Mouse (Mus musculus): ENCODE data around the gene Mrps11.

The Mrps11 gene

DNA sequence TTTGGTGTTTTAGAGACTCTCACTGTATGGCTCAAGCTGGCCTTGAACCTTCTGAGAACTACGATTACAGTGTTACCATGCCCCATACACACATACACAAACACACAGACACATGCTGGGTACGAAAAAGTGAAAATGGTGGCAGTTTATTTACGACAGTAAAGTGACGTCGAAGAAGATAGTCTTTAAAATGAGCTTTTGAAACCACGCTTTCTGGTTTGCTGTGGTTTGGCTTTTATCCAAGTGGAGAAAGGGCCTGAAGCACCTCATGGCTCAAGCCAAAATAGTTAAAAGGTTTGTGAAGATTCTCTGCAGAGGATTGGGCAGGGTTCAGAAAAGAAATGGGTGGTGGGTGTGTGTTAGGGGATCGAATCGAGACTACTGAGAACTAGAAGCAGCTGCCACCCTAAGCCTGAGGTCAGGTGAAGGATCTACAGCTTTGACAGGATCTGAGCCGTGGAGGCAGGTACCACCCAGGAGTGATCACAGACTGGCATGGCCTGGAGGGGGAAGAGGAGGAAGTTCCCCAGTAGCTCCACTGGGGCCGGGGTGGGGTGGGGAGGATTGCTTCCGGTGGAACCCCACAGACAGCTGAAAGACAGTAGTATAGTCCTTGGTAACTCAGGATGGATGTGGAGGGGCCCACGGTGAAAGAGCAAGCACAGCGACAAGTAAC is 11.1 kb downstream of the Mrps11 start:
- in situ Hi-C loops (cut with MboI), result loop anchor here (5.0 kb wide), 1 partner anchor 98 kb away; no protein-coding TSS in a partner anchor

DNA sequence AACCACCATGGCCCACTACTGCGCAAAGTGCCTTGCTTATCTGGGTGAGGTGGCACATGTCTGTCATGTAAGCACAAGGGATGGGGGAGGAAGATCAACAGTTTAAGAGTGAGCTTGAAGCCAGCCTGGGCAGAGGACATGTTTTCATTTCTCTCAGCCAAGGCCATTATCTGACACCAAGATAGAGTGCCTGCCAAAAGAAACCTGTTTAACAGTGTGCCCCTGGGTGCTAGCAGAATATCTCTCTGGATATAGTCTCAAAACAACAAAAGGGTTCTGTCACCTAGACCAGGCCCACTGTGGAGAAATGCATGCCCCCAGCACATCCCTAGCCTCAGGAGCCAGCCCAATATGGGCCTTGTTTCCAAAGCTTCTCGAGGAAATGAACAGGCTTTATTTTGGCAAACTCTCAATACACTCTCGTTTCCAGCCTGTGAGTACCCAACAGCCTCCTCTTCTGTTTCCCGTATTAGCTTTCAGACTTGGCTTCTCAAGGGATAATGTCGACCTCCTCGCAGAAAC is 11.7 kb downstream of the Mrps11 start:
- in situ Hi-C loops (cut with MboI), result loop anchor here (5.0 kb wide), 1 partner anchor 98 kb away; no protein-coding TSS in a partner anchor

DNA sequence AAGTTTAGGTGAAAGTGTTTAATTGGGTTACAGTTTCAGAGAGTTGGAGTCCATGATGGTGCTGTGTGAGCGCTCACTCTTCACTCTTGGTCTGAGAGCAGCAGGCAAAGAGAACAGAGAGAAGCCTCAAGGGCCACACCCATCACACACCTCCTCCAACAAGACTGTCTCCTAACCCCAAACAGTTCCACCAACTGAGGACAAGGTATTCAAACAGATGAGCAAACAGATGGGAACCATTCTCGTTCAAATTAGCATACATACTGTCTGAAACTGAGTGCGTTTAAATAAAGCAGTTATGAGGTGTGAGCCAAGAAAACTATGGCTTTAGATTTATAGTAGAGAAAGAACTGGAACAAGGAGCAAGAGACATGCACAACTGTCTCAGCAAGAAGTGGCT is 13.7 kb downstream of the Mrps11 start:
- in situ Hi-C loops (cut with MboI), result no loop called here

DNA sequence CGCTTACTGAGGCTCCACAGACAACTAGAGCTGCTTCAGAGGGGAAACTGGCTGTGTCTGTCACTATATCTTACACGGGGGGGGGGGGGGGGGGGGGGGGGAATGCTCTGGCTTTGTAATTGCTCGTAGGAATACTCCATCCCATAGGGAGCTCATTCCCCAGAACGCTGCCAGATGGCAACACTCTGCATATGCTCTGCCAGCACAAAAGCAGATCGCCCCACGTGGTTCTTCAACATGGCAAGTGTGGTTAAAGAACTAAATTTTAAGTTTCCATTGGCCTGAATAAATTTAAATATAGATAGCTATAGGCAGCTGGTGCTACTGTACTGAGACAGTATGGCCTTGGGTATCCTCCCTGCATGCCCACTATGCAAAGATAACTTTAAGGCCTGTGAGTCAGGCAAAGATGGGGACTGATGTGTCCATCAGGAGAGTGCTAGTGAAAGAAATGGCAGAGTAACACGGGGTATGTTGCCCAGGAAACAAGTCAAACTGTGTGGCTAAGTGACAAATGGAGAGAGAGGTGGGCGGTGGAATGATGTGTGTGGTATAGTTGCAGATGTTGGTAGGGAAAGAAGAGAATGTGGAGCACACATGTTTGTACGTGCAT is 15.0 kb downstream of the Mrps11 start:
- in situ Hi-C loops (cut with MboI), result no loop called here

DNA sequence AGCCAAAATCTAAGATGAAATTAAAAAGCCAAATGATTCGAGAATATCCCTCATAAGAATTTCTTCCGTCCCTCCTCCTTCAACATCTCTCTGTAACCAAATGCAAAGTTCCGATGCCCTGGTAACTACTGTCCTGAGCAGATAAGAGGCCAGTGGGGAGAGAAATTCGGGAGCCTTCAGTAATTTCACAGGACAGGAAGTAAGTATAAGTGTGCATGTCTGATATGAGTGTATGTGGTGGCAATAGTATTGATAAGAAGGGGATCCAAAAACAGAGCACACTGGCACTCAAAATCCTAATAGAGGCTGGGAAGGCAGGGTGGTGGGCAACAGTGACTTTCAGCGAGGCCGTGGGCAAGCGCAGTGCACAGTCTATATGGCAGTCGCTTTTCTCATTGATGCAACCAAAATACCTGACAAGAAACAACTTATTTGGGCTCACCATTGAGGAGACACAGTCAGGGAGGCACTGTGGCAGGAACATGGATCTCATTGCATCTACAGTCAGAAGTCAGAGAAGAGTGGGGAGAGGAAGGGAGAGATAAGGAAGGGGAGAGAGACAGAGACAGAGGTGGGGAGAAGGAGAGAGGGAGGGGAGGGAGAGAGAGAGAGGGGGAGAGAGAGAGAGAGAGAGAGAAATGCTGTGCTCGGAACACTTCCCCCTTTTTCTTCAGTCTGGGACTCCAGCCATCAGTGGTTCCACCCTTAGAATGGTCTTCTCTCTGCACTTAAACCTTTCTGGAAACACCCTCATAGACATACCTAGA is 17.0 kb downstream of the Mrps11 start:
- in situ Hi-C loops (cut with MboI), result no loop called here

DNA sequence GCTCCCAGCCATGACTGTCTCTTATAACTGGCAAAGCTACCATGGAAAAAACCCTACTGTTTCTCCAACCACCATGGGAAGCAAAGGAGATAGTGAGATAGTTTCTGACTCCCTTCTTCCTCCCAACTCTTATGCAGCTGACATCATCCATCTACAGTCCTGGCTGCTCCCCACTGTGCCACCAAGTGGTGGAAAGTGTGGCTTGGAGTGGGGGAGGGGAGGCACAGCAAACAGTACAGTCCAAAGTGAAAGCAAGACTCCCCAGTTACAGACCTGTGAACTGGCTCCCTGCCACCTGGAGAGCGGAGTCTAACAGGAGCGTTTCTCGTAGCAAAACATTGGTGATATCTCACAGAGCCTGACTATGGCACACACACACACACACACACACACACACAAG is 20.9 kb downstream of the Mrps11 start:
- in situ Hi-C loops (cut with MboI), result no loop called here

DNA sequence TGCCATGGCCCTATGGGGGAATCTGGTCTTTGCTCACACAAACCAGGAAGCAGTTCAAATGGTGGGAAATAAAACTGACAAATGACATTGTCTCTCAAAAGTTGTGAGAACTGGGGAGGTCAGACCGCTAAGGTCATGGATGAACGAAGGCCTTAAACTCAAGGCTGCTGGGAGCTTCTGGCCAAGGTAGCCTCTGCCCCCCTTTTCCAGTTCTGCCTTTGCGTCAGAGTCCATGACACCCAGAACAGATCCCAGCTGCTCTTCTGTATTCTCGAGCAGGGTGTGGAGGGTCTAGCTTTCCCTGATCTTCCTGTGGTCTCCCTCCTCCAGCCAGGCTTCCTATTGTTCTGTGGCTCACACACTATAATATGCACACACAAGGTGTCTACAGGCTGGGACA is 24.3 kb downstream of the Mrps11 start:
- in situ Hi-C loops (cut with MboI), result no loop called here

DNA sequence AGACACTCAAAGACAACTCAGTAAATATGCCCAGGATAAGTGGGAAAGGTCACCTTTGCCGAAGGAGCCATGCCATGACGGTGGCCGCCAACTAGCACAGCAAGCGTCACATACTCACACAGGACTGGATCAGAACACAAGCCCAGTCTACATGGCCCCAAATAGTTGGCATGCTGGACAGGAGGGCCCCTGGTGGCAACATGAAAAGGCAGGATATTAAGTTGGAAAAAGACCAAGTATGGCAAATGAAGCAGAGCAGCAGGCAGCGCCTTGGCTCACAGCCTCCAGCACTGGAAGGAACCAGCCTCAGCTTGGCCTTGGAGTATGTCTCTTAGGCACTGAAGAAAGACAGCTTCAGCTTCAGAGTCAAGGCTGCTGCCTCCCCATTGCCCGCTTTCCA is 30.9 kb downstream of the Mrps11 start:
- in situ Hi-C loops (cut with MboI), result no loop called here

DNA sequence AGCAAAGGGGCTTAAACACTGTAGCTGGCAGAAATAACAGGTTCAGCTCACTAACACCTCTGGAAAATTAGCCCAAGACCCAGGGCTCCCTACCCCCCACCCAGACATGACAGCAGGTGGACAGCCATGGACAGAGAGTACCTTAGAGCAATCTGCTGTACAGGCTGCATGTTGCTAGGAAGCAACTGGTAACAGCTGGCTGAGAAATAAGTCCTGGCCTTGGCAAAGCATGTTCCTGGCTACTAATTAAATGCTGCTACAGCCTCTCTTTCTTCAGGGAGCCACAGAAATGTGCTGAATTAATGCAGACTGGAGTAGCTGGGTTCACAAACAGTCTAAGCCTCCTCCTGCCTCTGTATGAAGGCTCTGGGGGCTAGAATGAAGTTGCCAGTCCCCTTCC is 31.8 kb downstream of the Mrps11 start:
- in situ Hi-C loops (cut with MboI), result no loop called here

DNA sequence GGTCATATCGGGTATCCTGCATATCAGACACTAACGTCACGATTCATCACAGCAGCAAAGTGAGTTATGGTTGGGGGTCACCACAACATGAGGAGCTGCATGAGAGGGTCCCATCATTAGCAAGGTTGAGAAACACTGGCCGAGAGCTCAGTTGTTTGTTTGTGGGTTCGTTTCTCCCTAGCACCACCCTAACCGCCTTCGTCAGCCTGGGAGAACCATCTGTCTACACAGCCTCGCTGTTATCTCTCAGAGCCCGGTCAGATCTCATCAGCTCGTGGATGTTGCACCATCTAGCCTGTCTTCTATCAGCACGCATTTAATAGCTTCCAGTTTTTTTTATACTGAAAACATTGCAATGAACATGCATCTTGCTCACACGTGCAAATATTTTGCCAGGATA is 35.4 kb downstream of the Mrps11 start:
- in situ Hi-C loops (cut with MboI), result no loop called here

DNA sequence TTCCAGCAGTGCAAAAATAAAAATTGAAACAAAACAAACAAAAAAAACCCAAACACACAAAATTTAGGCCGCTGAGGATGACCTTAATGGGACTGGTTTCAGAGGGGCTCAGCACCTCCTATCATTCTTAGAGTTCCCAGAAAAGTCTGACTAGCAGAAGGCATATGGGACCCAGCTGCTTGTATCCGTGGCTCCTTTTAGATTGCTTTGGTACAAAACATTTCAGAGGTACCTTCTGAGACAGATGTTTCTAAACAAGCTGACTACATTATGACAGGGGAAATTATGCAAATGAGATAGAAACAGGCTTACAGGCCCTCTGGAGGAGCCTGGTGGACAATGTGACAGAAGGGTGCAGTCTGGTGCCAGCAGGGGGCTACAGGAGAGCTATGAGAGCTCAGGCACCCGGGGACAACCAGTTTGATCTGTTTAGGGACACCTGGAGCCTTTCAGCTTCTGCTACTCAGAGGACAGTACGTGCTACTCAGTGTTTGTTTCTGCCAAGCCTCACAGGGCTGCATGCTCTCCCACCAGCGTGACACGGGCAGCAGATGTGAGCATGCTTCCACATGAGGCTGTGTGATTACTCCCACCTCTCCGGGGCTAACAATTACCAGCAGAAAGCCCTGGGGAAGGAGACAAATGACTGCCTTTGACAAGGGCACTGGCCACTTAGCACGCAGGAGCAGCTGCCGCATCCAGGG is 43.9 kb downstream of the Mrps11 start:
- in situ Hi-C loops (cut with MboI), result no loop called here

DNA sequence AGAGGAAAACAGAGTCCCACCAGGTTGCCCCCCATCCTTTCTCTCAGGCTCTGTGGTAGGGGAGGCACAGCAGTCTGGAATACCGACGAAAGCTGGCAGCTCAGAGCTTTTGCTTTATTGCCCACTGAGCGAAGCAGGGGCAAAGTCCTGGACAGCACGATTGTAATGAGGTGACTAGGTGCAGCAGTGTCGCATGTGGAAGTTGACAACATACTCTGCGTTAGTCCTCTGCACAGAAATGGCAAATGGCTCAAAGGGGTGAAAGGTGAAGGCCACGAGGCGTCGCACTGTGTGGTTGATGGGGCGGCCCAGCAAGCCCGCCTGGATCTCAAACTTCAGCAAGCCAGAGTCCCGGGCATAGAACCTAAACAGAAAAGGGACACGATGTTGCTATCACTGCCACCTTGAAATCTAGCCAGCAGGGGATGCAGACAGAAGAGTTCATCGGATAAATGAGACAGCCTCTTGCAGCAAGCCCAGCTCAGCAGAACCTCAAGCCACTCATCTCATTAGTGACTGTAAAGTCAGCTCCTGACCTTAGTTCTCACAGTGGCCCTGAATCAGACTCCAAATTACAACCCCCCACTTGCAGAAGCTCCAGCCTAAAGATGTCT is 44.9 kb downstream of the Mrps11 start:
- in situ Hi-C loops (cut with MboI), result no loop called here

DNA sequence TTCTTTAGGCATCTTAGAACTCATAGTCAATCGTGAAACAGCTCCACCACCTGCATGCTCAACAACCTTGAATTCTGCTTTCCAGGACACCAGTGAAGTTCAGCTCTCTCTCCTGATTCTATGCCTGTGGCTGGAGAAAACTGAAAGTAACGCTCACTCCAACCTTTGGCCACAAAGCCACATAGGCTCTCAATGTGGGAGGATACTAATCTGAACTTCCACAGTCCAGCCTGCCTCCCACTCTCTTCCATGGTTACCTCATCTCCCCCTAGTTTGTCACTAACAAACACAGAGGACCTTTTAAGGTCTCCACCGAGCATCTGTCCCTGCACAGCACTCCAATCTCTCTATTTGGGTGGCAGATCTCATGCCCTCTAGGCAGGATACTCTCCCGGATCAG is 52.7 kb downstream of the Mrps11 start:
- in situ Hi-C loops (cut with MboI), result no loop called here

DNA sequence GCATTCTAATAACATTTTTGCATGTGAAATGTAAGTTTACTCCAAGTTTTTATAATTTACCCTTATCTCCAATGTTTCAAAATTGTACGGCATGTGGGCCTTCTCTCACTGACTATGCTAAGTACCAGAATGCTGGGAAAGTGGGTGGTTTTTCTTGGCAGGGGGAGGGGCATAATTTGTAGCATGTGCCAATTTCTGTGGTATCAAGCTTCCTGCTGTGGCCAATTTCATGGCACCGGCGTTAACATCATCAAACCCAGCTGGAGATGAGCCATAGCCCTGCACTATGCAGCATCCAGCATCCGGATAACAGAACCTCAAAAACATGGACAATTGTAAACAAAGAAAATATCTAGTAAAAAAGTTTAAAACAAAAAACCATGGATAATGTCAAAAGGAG is 54.3 kb downstream of the Mrps11 start:
- in situ Hi-C loops (cut with MboI), result no loop called here

DNA sequence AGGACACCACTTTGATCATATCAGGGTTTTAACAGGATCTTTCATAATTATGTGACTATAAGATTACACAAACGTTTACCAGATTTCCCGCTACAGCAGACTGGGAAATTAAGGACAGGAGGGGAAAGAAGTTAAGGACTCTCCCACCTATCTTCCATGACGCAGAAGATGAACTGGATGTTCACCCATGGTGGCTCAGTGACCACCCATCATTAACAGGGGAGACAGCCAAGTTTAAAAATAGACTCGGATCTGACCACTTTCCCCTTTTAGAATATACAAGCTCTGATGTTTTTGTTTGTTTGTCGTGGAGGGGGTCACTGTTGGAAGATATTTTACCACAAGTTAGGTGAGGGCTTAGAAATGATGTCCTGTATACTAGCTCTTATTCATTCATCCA is 58.7 kb downstream of the Mrps11 start:
- in situ Hi-C loops (cut with MboI), result no loop called here
